Mouse (Mus musculus): ENCODE data around the gene Tsga10ip. TPM values are rescaled to one million over a fixed set of nuclear protein-coding genes. Genes with fewer than 3 reads are reported as not detected.
"Not testable (repeated sequence)": the region's sequence is repeated elsewhere in the genome, so short reads cannot be mapped to it uniquely, and the experiment has no call there.

The Tsga10ip gene
- total RNA-seq, 2 experiments from 2014 or later: not detected

- DNase-seq: peak; percentile 94 to 95
These were observed 13.6 kb downstream of the Tsga10ip start, which contains the start of gene Sart1 for GRCm38 (mm10) chr19:5388588-5389242. Sart1 (minus strand) TSS chr19:5388703.

- DNase-seq: no peak
These were observed 14.3 kb downstream of the Tsga10ip start for GRCm38 (mm10) chr19:5388011-5388441.

GRCm38 (mm10) chr19:5384715-5385114, 17.6 kb downstream of the Tsga10ip start:
- no peak for DNase-seq

- no peak for DNase-seq
These were observed 19.0 kb downstream of the Tsga10ip start for GRCm38 (mm10) chr19:5383326-5383725.

- DNase-seq: peak; percentile 57 to 64
These were observed 24.9 kb downstream of the Tsga10ip start for GRCm38 (mm10) chr19:5377446-5377845.

GRCm38 (mm10) chr19:5374748-5375147, 27.6 kb downstream of the Tsga10ip start:
- no peak for DNase-seq

GRCm38 (mm10) chr19:5374177-5374576, 28.1 kb downstream of the Tsga10ip start:
- DNase-seq: no peak

- DNase-seq: no peak
These were observed 29.6 kb downstream of the Tsga10ip start for GRCm38 (mm10) chr19:5372724-5373123.

GRCm38 (mm10) chr19:5370932-5371331, 31.4 kb downstream of the Tsga10ip start:
- no peak for DNase-seq

- DNase-seq: no peak
These were observed 34.9 kb downstream of the Tsga10ip start for GRCm38 (mm10) chr19:5367455-5367854.

GRCm38 (mm10) chr19:5367053-5367359, 35.3 kb downstream of the Tsga10ip start, which contains the start of gene Banf1:
Banf1 (minus strand) TSS chr19:5367168.
- no peak for DNase-seq

- peak; percentile 95 to 97 for DNase-seq
These were observed 35.9 kb downstream of the Tsga10ip start, which contains the start of gene Eif1ad for GRCm38 (mm10) chr19:5366175-5367052. Eif1ad (plus strand) TSS chr19:5366741.

- DNase-seq: no peak
These were observed 36.6 kb downstream of the Tsga10ip start for GRCm38 (mm10) chr19:5365751-5366150.

GRCm38 (mm10) chr19:5364124-5364523, 38.2 kb downstream of the Tsga10ip start:
- no peak for DNase-seq

GRCm38 (mm10) chr19:5362186-5362585, 40.1 kb downstream of the Tsga10ip start:
- no peak for DNase-seq

- no peak for DNase-seq
These were observed 46.2 kb downstream of the Tsga10ip start for GRCm38 (mm10) chr19:5356080-5356479.

GRCm38 (mm10) chr19:5353609-5354008, 48.7 kb downstream of the Tsga10ip start:
- no peak for DNase-seq

- DNase-seq: not testable (repeated sequence)
These were observed 52.8 kb downstream of the Tsga10ip start, which contains the start of gene Cst6 for GRCm38 (mm10) chr19:5349502-5349873. Cst6 (minus strand) TSS chr19:5349574.

- DNase-seq: peak; percentile 19 to 25
These were observed 53.5 kb downstream of the Tsga10ip start for GRCm38 (mm10) chr19:5348526-5349501.

GRCm38 (mm10) chr19:5348064-5348463, 54.3 kb downstream of the Tsga10ip start:
- no peak for DNase-seq

GRCm38 (mm10) chr19:5345297-5346131, 56.8 kb downstream of the Tsga10ip start:
- DNase-seq: no peak
